Mouse (Mus musculus): ENCODE data around the gene Tom1l2. TPM values are rescaled to one million over a fixed set of nuclear protein-coding genes. Genes with fewer than 3 reads are reported as not detected.
A peak's percentile ranks its signal among the peaks of the same experiment; 100 is the strongest.

The Tom1l2 gene
- polyA plus RNA-seq, 1 experiment from 2014 or later, result 29.5 TPM

- H3K4me1 ChIP-seq, result peaks cover 25% of the 10 kb centered on the region
- peak overlapping the region; percentile 81 for H3K27ac ChIP-seq
- ATAC-seq (ENCODE audit: insufficient number of reproducible peaks, insufficient read depth, low FRiP score, low TSS enrichment, low read depth), result no peak
- H3K4me3 ChIP-seq, result no peak overlapping the region
- no peaks in the 10 kb centered on the region for H3K9me3 ChIP-seq
- H3K36me3 ChIP-seq, result no peaks in the 10 kb centered on the region
- H3K9ac ChIP-seq, result 0 out of 2 replicates have a peak overlapping the region, but pooled peaks have one; percentile 41
- WGBS, result 67% methylated on average over 10 of the region's 10 CpGs
- H3K27me3 ChIP-seq, result no peaks in the 10 kb centered on the region
- H3K4me2 ChIP-seq, result no peak overlapping the region
These were observed 50.2 kb downstream of the Tom1l2 start for GRCm38 (mm10) chr11:60302354-60303083.

DNA sequence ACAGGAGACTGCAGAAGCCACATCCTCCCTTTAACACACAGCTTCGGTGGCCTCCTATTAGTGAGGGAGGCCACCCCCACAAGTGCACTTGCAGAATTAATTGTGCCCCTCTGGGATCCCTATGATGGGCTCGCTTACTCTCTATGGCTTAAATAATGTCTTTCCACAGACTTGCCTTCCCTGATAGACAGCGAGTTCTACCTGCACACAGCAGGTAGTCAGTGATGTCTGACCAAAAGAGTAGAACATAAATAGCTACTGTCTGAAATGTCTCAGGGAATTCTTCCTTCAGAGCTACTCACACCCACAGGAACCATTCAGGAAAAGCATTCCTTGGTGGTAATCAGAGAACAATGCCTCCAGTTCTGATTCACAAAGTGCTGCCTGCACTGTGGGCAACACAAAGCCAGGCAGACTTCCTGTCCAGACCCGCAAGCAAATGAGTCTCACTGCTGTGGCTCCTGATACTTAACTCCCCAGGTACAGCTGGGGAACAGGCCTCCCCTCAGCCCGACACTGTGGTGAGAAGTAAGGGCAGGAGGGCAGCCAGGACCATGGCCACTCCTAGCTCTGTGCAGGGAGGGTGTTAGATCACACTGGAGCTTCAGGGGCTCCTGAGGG, 51.0 kb downstream of the Tom1l2 start:
- H3K9ac ChIP-seq, result 0 out of 2 replicates have a peak overlapping the region, but pooled peaks have one; percentile 41
- no peak overlapping the region for H3K4me2 ChIP-seq
- H3K27me3 ChIP-seq, result no peaks in the 10 kb centered on the region
- no peaks in the 10 kb centered on the region for H3K36me3 ChIP-seq
- no peak for ATAC-seq (ENCODE audit: insufficient number of reproducible peaks, insufficient read depth, low FRiP score, low TSS enrichment, low read depth)
- H3K9me3 ChIP-seq, result no peaks in the 10 kb centered on the region
- peaks cover 19% of the 10 kb centered on the region for H3K4me1 ChIP-seq
- H3K4me3 ChIP-seq, result no peak overlapping the region
- 34% methylated on average over 5 of the region's 5 CpGs for WGBS
- peak overlapping the region; percentile 81 for H3K27ac ChIP-seq

DNA sequence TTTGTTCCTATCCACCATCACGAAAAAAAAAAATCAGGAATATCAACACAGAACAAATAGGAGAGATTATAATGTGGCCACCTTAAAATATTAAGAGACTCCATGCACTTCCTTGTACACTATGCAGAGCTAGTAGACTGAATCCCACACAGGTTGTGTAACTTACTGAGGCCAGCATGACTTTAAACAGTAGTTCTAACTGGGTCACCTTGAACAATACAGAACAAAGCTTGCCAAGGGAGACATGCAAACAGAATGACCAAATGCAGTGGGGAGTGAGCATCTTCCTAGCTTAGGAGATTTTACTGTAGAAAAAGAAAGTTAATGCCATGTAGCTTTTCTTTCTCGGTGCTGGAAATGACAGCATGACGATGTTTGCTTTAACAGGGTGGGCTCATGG, 52.4 kb downstream of the Tom1l2 start:
- 83% methylated on average over 3 of the region's 3 CpGs for WGBS
- Histone ChIP-seq H3K4me1 (peaks cover 22% of the 10 kb centered on the region), H3K9me3 (no peaks in the 10 kb centered on the region), H3K27ac (no peak overlapping the region), H3K4me3 (no peak overlapping the region), H3K27me3 (no peaks in the 10 kb centered on the region), H3K4me2 (no peak overlapping the region), H3K36me3 (no peaks in the 10 kb centered on the region), H3K9ac (no peak overlapping the region)
- ATAC-seq (ENCODE audit: insufficient number of reproducible peaks, insufficient read depth, low FRiP score, low TSS enrichment, low read depth), result no peak

GRCm38 (mm10) chr11:60297772-60298171, 54.9 kb downstream of the Tom1l2 start:
- no peak for ATAC-seq (ENCODE audit: insufficient number of reproducible peaks, insufficient read depth, low FRiP score, low TSS enrichment, low read depth)
- Histone ChIP-seq H3K9ac (no peak overlapping the region), H3K4me2 (no peak overlapping the region), H3K27me3 (no peaks in the 10 kb centered on the region), H3K4me1 (peaks cover 42% of the 10 kb centered on the region), H3K27ac (no peak overlapping the region; the same call in 1 of the 2 replicates), H3K36me3 (no peaks in the 10 kb centered on the region), H3K9me3 (no peaks in the 10 kb centered on the region), H3K4me3 (no peak overlapping the region)
- 63% methylated on average over 3 of the region's 3 CpGs for WGBS

GRCm38 (mm10) chr11:60294630-60295313, 57.9 kb downstream of the Tom1l2 start:
- no peaks in the 10 kb centered on the region for H3K9me3 ChIP-seq
- H3K4me1 ChIP-seq, result peaks cover 52% of the 10 kb centered on the region
- H3K36me3 ChIP-seq, result no peaks in the 10 kb centered on the region
- H3K27me3 ChIP-seq, result no peaks in the 10 kb centered on the region
- H3K4me2 ChIP-seq, result no peak overlapping the region
- H3K9ac ChIP-seq, result peak overlapping the region; percentile 32; the same call in 1 of the 2 replicates
- ATAC-seq (ENCODE audit: insufficient number of reproducible peaks, insufficient read depth, low FRiP score, low TSS enrichment, low read depth), result no peak
- peak overlapping the region; percentile 87 for H3K27ac ChIP-seq
- H3K4me3 ChIP-seq, result no peak overlapping the region
- 26% methylated on average over 5 of the region's 5 CpGs for WGBS

DNA sequence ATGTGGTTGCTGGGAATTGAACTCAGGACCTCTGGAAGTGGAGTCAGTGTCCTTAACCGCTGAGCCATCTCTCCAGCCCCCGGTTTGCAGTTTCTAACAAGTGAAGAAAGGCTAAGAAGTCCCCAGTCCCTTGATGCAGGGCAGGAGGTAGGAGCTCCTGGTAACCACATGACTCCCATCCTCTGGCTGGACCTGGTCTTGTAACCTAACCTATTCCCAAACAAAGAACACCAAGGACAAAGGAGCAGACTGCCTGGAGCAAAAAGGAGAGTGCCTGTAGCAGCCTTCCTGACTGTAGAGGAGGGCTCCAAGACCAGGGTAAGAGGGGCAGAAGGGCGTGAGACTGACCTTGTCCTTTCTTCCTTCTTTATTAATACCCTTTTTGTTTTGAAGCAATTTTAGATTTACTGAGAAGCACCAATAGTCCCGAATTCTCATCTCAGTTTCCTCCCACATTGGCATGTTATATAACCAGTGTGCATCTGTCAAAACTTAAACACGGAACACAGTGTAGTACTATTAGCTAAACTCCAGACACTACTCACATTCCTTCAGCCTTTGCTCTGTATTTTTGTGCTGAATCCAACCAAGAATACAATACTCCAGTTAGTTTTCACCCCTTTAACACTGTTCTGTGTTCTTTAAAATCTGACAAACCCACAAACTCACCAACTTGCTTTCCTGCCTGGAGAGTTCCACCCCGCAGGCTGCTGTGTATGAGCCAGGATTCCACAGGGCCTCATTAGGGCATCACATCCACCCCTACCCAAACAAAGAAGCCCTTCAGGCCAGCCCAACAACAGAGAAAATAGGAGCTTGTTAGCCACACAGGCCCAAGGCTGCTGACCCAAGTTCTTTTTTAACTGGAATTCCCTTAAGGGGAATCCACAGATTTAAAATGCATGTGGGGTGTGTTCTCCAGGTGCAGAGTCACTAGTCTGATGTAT, 58.7 kb downstream of the Tom1l2 start:
- Histone ChIP-seq H3K4me2 (no peak overlapping the region), H3K27me3 (no peaks in the 10 kb centered on the region), H3K9ac (0 out of 2 replicates have a peak overlapping the region, but pooled peaks have one; percentile 32), H3K4me3 (no peak overlapping the region), H3K27ac (peak overlapping the region; percentile 87), H3K9me3 (no peaks in the 10 kb centered on the region), H3K4me1 (peaks cover 55% of the 10 kb centered on the region), H3K36me3 (no peaks in the 10 kb centered on the region)
- WGBS, result 33% methylated on average over 6 of the region's 6 CpGs
- ATAC-seq (ENCODE audit: insufficient number of reproducible peaks, insufficient read depth, low FRiP score, low TSS enrichment, low read depth), result peak; percentile 52; the same call in 1 of the 2 replicates

- Histone ChIP-seq H3K9me3 (no peaks in the 10 kb centered on the region), H3K36me3 (no peaks in the 10 kb centered on the region), H3K27ac (peak overlapping the region; percentile 74; the same call in 1 of the 2 replicates), H3K4me2 (no peak overlapping the region), H3K27me3 (no peaks in the 10 kb centered on the region), H3K9ac (0 out of 2 replicates have a peak overlapping the region, but pooled peaks have one; percentile 16), H3K4me3 (no peak overlapping the region), H3K4me1 (peaks cover 62% of the 10 kb centered on the region)
- no peak for ATAC-seq (ENCODE audit: insufficient number of reproducible peaks, insufficient read depth, low FRiP score, low TSS enrichment, low read depth)
- 24% methylated on average over 2 of the region's 2 CpGs for WGBS
These were observed 60.0 kb downstream of the Tom1l2 start for GRCm38 (mm10) chr11:60292718-60293117.

- H3K9me3 ChIP-seq, result no peaks in the 10 kb centered on the region
- peaks cover 51% of the 10 kb centered on the region for H3K4me1 ChIP-seq
- H3K9ac ChIP-seq, result no peak overlapping the region
- ATAC-seq (ENCODE audit: insufficient number of reproducible peaks, insufficient read depth, low FRiP score, low TSS enrichment, low read depth), result no peak
- no peaks in the 10 kb centered on the region for H3K36me3 ChIP-seq
- H3K27me3 ChIP-seq, result no peaks in the 10 kb centered on the region
- whole genome bisulfite sequencing, result 31% methylated on average over 5 of the region's 5 CpGs
- H3K27ac ChIP-seq, result no peak overlapping the region
- H3K4me2 ChIP-seq, result no peak overlapping the region
- H3K4me3 ChIP-seq, result no peak overlapping the region
These were observed 63.7 kb downstream of the Tom1l2 start for GRCm38 (mm10) chr11:60288980-60289379.

- H3K27me3 ChIP-seq, result no peaks in the 10 kb centered on the region
- H3K27ac ChIP-seq, result no peak overlapping the region
- H3K4me1 ChIP-seq, result peaks cover 38% of the 10 kb centered on the region
- ATAC-seq (ENCODE audit: insufficient number of reproducible peaks, insufficient read depth, low FRiP score, low TSS enrichment, low read depth), result no peak
- H3K4me2 ChIP-seq, result no peak overlapping the region
- no peak overlapping the region for H3K4me3 ChIP-seq
- no peaks in the 10 kb centered on the region for H3K36me3 ChIP-seq
- H3K9me3 ChIP-seq, result no peaks in the 10 kb centered on the region
- 76% methylated on average over 4 of the region's 4 CpGs for WGBS
- no peak overlapping the region for H3K9ac ChIP-seq
These were observed 66.4 kb downstream of the Tom1l2 start for GRCm38 (mm10) chr11:60286311-60286710.

DNA sequence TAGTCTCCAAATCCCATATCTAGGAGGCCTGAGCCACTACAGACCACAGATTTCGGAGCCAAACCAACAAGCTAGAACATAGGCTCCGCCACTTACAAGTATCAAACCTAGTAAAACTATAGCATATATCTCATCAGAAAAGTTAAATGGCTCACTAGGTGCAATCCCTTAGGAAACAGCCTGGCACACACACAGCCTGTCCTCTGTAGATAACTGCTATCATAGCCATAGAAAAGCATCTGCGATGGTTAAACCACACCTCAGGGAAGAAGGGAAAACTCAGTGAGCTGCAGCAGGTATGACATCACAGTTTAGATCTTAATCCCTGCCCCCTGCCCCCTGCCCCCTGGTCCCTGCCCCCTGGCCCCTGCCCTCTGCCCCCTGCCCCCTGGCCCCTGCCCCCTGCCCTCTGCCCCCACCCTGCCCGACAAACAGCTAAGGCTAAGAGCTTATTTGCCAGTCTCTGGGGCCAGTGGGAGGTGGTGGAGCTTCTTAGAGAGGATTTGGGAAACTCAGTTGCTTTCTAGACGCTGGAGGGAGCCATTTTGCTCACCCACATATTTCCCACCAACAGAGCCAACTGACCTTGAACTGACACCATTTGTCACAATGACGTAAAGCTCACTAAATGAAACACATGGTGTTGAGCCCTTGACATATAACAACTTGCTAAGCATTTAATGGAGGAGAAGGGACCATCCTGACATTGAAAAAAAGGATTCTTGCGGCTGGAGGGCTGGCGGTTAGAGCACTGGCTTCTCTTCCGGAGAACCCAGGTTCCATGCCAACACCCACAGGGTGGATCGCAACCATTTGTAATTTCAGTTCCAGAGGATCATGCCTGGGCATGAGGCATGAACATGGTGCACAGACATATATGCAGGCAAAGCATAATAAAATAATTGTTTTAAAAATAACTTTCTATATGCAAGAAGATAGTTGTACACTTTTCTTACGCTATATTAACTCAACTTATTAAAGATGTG, 72.0 kb downstream of the Tom1l2 start:
- Histone ChIP-seq H3K4me1 (peaks cover 11% of the 10 kb centered on the region), H3K9me3 (no peaks in the 10 kb centered on the region), H3K4me2 (no peak overlapping the region), H3K36me3 (no peaks in the 10 kb centered on the region), H3K27ac (no peak overlapping the region), H3K9ac (no peak overlapping the region), H3K4me3 (no peak overlapping the region), H3K27me3 (no peaks in the 10 kb centered on the region)
- no peak for ATAC-seq (ENCODE audit: insufficient number of reproducible peaks, insufficient read depth, low FRiP score, low TSS enrichment, low read depth)
- 77% methylated on average over 11 of the region's 11 CpGs for WGBS

Data from embryonic facial prominence, embryonic 13.5 days (tissue).